Mouse (Mus musculus) megakaryocyte-erythroid progenitor cell, adult 5-6 weeks (primary cell): ENCODE data around the gene Hoxd3. TPM values are rescaled to one million over a fixed set of nuclear protein-coding genes. Genes with fewer than 3 reads are reported as not detected.

Experiments
- ATAC-seq: replicated peaks from 2 replicates; pipeline ENCODE4 v1.8.0; 2016; ENCODE audit warnings: mild to moderate bottlenecking, inconsistent platforms; ENCODE audit not compliant: severe bottlenecking, poor library complexity, low FRiP score, low TSS enrichment
- total RNA-seq, 2 experiments: library from RNA; stranded (forward) in 1 of 2; stranded (reverse) in 1 of 2; fragments of 200-1000, 215-1000 nt in 1 of 2; fragments of >200 nt in 1 of 2; fragmentation: Nextera tagmentation in 1 of 2; gene quantifications; 2 replicates each; pipeline ENCODE4 v1.2.3; 2014 to 2017

The Hoxd3 gene
- total RNA-seq, 2 experiments from 2014 or later: not detected

- no peak for ATAC-seq
Observed at GRCm38 (mm10) chr2:74677106-74677505, 34.6 kb upstream of the Hoxd3 start.

- no peak for ATAC-seq
Observed at GRCm38 (mm10) chr2:74678891-74679595, 32.7 kb upstream of the Hoxd3 start, which contains the start of gene Hoxd11. Gene Hoxd11, plus strand, starts transcription at chr2:74679557.

- ATAC-seq: no peak
Observed at GRCm38 (mm10) chr2:74679596-74679971, 32.1 kb upstream of the Hoxd3 start.

GRCm38 (mm10) chr2:74679980-74680379, 31.7 kb upstream of the Hoxd3 start:
- ATAC-seq: no peak

GRCm38 (mm10) chr2:74680561-74681398, 30.9 kb upstream of the Hoxd3 start:
- no peak for ATAC-seq

- ATAC-seq: no peak
Observed at GRCm38 (mm10) chr2:74681594-74682531, 29.9 kb upstream of the Hoxd3 start.

GRCm38 (mm10) chr2:74682796-74683195, 28.9 kb upstream of the Hoxd3 start:
- ATAC-seq: no peak

GRCm38 (mm10) chr2:74683471-74683951, 28.2 kb upstream of the Hoxd3 start:
- ATAC-seq: no peak

GRCm38 (mm10) chr2:74684106-74684505, 27.6 kb upstream of the Hoxd3 start:
- ATAC-seq: no peak

GRCm38 (mm10) chr2:74685059-74685603, 26.6 kb upstream of the Hoxd3 start:
- no peak for ATAC-seq

- no peak for ATAC-seq
Observed at GRCm38 (mm10) chr2:74686301-74686987, 25.3 kb upstream of the Hoxd3 start.

- ATAC-seq: no peak
Observed at GRCm38 (mm10) chr2:74686988-74687697, 24.6 kb upstream of the Hoxd3 start.

GRCm38 (mm10) chr2:74687698-74688555, 23.8 kb upstream of the Hoxd3 start:
- ATAC-seq: no peak

GRCm38 (mm10) chr2:74688795-74689573, 22.7 kb upstream of the Hoxd3 start:
- ATAC-seq: no peak

GRCm38 (mm10) chr2:74689574-74690337, 22.0 kb upstream of the Hoxd3 start:
- no peak for ATAC-seq

- no peak for ATAC-seq
Observed at GRCm38 (mm10) chr2:74690338-74690716, 21.4 kb upstream of the Hoxd3 start.
